13 mouse cellular contexts compared by ENCODE assay signal in the genomic region with DNA sequence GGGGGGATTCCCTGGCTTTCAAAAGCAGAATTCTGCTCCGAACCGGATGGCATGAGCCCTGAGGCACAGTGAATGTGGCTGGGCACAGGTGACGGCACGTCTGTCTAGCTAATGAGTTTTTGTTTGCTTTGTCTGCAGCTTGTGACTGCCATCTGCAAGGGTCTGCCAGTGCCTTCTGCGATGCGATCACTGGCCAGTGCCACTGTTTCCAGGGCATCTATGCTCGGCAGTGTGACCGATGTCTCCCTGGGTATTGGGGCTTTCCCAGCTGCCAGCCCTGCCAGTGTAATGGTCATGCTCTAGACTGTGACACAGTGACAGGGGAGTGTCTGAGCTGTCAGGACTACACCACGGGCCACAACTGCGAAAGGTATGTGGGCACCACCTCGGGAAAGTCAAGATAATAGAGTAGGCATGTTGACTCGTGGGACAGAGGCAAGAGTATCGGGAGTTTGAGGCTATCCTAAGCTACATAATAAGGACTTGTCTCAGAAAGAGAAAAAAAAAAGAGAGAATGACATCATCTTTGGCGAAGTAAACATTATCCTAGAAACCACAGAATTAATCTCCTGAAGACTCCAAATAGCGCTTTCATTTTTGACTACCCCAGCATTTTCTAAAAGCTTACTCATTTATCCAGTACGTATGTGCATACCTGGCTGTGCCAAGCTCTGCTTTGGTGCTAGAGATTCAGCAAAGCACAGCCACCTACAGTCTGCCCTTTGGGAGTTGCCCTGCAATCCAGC. TPM values are rescaled to one million over a fixed set of nuclear protein-coding genes. Genes with fewer than 3 reads are reported as not detected.
DNase-seq lines count a peak whose midpoint lies in the region; ATAC-seq and TF ChIP-seq lines count a peak whose summit lies in the region.
"Had no signal": no experiment of that assay in that cellular context is flagged by ENCODE, and none has a peak within 500 bp of the region (broad histone marks: within the 10 kb centered on the region; RNA-seq: fewer than 3 reads in every experiment).

No protein-coding gene starts in this region.

- no peaks in the 10 kb centered on the region for H3K27me3 ChIP-seq in cerebellum, adult 2 months (ENCODE audit: control insufficient read depth, insufficient read depth, low read length)
- H3K27me3 ChIP-seq in heart, embryonic 15.5 days, result no peaks in the 10 kb centered on the region
- H3K27me3 ChIP-seq in neural tube, embryonic 13.5 days, result no peaks in the 10 kb centered on the region
- no peaks in the 10 kb centered on the region for H3K27me3 ChIP-seq in neural tube, embryonic 15.5 days (replicated peaks)
- H3K27me3 ChIP-seq: liver, embryonic 13.5 days had no signal

- no peak for ATAC-seq in heart, embryonic 15.5 days (replicated peaks; ENCODE audit: insufficient number of reproducible peaks, insufficient read depth, low FRiP score, low read depth)
- peak; percentile 69; the same call in 1 of the 2 replicates for ATAC-seq in neural tube, embryonic 13.5 days (ENCODE audit: low read depth)
- no peak for ATAC-seq in neural tube, embryonic 15.5 days (ENCODE audit: low FRiP score)

- H3K9me3 ChIP-seq in heart, embryonic 15.5 days (replicated peaks), result no peaks in the 10 kb centered on the region
- no peaks in the 10 kb centered on the region for H3K9me3 ChIP-seq in neural tube, embryonic 13.5 days
- no peaks in the 10 kb centered on the region for H3K9me3 ChIP-seq in neural tube, embryonic 15.5 days (replicated peaks)
- H3K9me3 ChIP-seq: G1E; liver, embryonic 13.5 days had no signal

- peaks cover 9% of the 10 kb centered on the region; the same call in 1 of the 2 replicates for H3K4me1 ChIP-seq in cerebellum, adult 2 months (ENCODE audit: control insufficient read depth, insufficient read depth, low read length)
- peaks cover 51% of the 10 kb centered on the region for H3K4me1 ChIP-seq in heart, embryonic 15.5 days (replicated peaks)
- H3K4me1 ChIP-seq in neural tube, embryonic 13.5 days (replicated peaks), result peaks cover 8% of the 10 kb centered on the region; the same call in 1 of the 2 replicates
- peaks cover 2% of the 10 kb centered on the region; the same call in 1 of the 2 replicates for H3K4me1 ChIP-seq in neural tube, embryonic 15.5 days
- H3K4me1 ChIP-seq: liver, embryonic 13.5 days had no signal

- no peak for TF ChIP-seq CTCF in cerebellum, adult 2 months (IDR thresholded peaks at IDR 0.05; ENCODE audit: borderline replicate concordance, insufficient read depth, low read depth, low read length)
- no peak for TF ChIP-seq CTCF in layer of hippocampus, adult 2 months (conservative IDR thresholded peaks at IDR 0.05)

- TF ChIP-seq POLR2A in cerebellum, adult 2 months (IDR thresholded peaks at IDR 0.05; ENCODE audit: borderline replicate concordance, insufficient read depth, low read length), result no peak

- peaks cover 96% of the 10 kb centered on the region for H3K36me3 ChIP-seq in heart, embryonic 15.5 days
- H3K36me3 ChIP-seq in neural tube, embryonic 13.5 days, result no peaks in the 10 kb centered on the region
- no peaks in the 10 kb centered on the region for H3K36me3 ChIP-seq in neural tube, embryonic 15.5 days
- H3K36me3 ChIP-seq: G1E; liver, embryonic 13.5 days had no signal

- no peak overlapping the region for H3K27ac ChIP-seq in cerebellum, adult 2 months (ENCODE audit: insufficient read depth, low read length)
- peak overlapping the region; percentile 29; the same call in 1 of the 2 replicates for H3K27ac ChIP-seq in heart, embryonic 15.5 days
- H3K27ac ChIP-seq in neural tube, embryonic 13.5 days (replicated peaks), result no peak overlapping the region
- H3K27ac ChIP-seq in neural tube, embryonic 15.5 days (replicated peaks), result no peak overlapping the region
- no peak overlapping the region for H3K27ac ChIP-seq in layer of hippocampus, adult 2 months
- H3K27ac ChIP-seq: liver, embryonic 13.5 days had no signal

- no peak overlapping the region for H3K9ac ChIP-seq in heart, embryonic 15.5 days
- no peak overlapping the region for H3K9ac ChIP-seq in neural tube, embryonic 13.5 days
- no peak overlapping the region for H3K9ac ChIP-seq in neural tube, embryonic 15.5 days (replicated peaks)
- H3K9ac ChIP-seq: liver, embryonic 13.5 days had no signal

- WGBS in cerebellum, adult 2 months, result 47% methylated on average over 16 of the region's 16 CpGs
- WGBS in heart, embryonic 15.5 days, result 76% methylated on average over 16 of the region's 16 CpGs
- 70% methylated on average over 16 of the region's 16 CpGs for WGBS in neural tube, embryonic 13.5 days
- 69% methylated on average over 16 of the region's 16 CpGs for WGBS in neural tube, embryonic 15.5 days

- DNase-seq in cerebellum, adult 2 months, result peak; percentile 20 to 29
- no peak for DNase-seq in cerebellum, adult 9-10 months
- no peak for DNase-seq in heart, postnatal 4 days
- DNase-seq in thymus, adult 18-20 months, result no peak
- DNase-seq in layer of hippocampus, adult 2 months (ENCODE audit: low spot score in 2 of 2), result no peak
- DNase-seq: liver, embryonic 13.5 days; lung, postnatal 14 days; spleen, adult 18-20 months; thymus, adult 2 months had no signal

- H3K4me3 ChIP-seq in cerebellum, adult 2 months (replicated peaks; ENCODE audit: insufficient read depth, low read depth, low read length), result no peak overlapping the region
- H3K4me3 ChIP-seq in heart, embryonic 15.5 days, result no peak overlapping the region
- no peak overlapping the region for H3K4me3 ChIP-seq in neural tube, embryonic 13.5 days
- H3K4me3 ChIP-seq in neural tube, embryonic 15.5 days (replicated peaks), result no peak overlapping the region
- H3K4me3 ChIP-seq in layer of hippocampus, adult 2 months, result no peak overlapping the region
- H3K4me3 ChIP-seq: liver, embryonic 13.5 days had no signal

- no peak overlapping the region for H3K4me2 ChIP-seq in heart, embryonic 15.5 days
- H3K4me2 ChIP-seq in neural tube, embryonic 13.5 days, result no peak overlapping the region
- no peak overlapping the region for H3K4me2 ChIP-seq in neural tube, embryonic 15.5 days
- H3K4me2 ChIP-seq: liver, embryonic 13.5 days had no signal

RNA-seq across cellular contexts. Expression of a gene that starts 37.9 kb away (rescaled TPM):
- polyA plus RNA-seq in cerebellum, adult 2 months (2012; rRNA removed), result 10.6 and 13.2 TPM in 2 replicates
- 90.9 and 99.5 TPM in 2 replicates for polyA plus RNA-seq in heart, embryonic 15.5 days (2015; fragmentation: Nextera tagmentation; extraction: Ambion mirVana)
- total RNA-seq in heart, postnatal 4 days (2021), result 100 to 1,000 TPM; 266 to 279 TPM
- polyA plus RNA-seq in neural tube, embryonic 13.5 days (2015; fragmentation: Nextera tagmentation; extraction: Ambion mirVana), result 27.9 and 31.0 TPM in 2 replicates
- polyA plus RNA-seq in neural tube, embryonic 15.5 days (2015; fragmentation: Nextera tagmentation; extraction: Ambion mirVana), result 17.4 and 29.1 TPM in 2 replicates
- 10 to 100 TPM; 37.8 to 46.8 TPM for total RNA-seq in layer of hippocampus, adult 2 months (2021)
- polyA plus RNA-seq: G1E had no signal

RNA-seq across cellular contexts. Expression of a gene that starts 48.3 kb away (rescaled TPM):
- 109 and 111 TPM in 2 replicates for polyA plus RNA-seq in cerebellum, adult 2 months (2012; rRNA removed)
- polyA plus RNA-seq in heart, embryonic 15.5 days (2015; fragmentation: Nextera tagmentation; extraction: Ambion mirVana), result 185 and 235 TPM in 2 replicates
- 100 to 1,000 TPM; 309 to 328 TPM for total RNA-seq in heart, postnatal 4 days (2021)
- polyA plus RNA-seq in neural tube, embryonic 13.5 days (2015; fragmentation: Nextera tagmentation; extraction: Ambion mirVana), result 125 and 139 TPM in 2 replicates
- polyA plus RNA-seq in neural tube, embryonic 15.5 days (2015; fragmentation: Nextera tagmentation; extraction: Ambion mirVana), result 124 and 131 TPM in 2 replicates
- total RNA-seq in layer of hippocampus, adult 2 months (2021), result 100 to 1,000 TPM; 106 to 108 TPM

Comparison
In these comparisons a context has a peak if more than half of its experiments do, and no peak if none do; other contexts are left out.
1. DNase-seq: peak in cerebellum, adult 2 months (2 of 2); none in cerebellum, adult 9-10 months (single experiment), heart, postnatal 4 days (single experiment), thymus, adult 18-20 months (0 of 2) and layer of hippocampus, adult 2 months (0 of 2).